Mouse (Mus musculus): ENCODE measurements around the gene Atp6v0e. TPM values are rescaled to one million over a fixed set of nuclear protein-coding genes. Genes with fewer than 3 reads are reported as not detected.

Atp6v0e gene
- 70.6 and 101 TPM in 2 replicates for polyA plus RNA-seq (2012; rRNA removed)

DNA sequence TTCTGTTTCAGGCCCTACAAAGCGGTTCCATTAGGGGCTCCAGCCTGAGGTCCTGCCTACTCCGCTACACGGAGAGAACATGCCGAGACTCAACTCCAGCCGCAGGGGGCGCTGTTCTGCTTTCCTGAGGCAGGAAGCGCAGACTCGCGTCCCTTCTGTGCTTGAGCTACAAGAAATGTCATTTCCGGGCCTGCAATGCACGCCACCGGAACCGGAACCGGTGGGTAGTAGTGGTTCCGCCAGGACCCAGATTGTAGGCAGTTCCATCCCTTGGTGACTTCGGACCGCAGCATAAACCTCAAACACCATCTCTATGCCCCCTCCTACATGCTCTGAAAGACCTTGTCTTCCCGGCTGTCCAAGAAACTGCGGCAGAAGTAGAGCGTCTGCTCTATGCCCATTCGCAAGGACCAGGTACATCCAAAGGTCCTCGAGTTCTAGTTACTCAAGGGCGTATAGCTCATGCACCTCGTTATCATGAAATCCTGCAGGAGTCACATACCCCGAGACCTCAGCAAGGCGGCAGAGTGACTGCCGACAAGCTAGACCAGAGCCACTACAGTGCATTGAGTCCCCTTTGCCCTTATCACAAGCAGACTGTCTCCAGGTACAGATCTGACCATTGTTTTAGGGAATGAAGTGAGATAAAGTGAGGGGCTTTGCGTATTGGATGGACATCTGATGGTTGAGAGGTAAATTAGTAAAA lies at the start of gene Atp6v0e:
Atp6v0e (plus strand) TSS at position 254 of the 706 bp plus-strand sequence.

DNA sequence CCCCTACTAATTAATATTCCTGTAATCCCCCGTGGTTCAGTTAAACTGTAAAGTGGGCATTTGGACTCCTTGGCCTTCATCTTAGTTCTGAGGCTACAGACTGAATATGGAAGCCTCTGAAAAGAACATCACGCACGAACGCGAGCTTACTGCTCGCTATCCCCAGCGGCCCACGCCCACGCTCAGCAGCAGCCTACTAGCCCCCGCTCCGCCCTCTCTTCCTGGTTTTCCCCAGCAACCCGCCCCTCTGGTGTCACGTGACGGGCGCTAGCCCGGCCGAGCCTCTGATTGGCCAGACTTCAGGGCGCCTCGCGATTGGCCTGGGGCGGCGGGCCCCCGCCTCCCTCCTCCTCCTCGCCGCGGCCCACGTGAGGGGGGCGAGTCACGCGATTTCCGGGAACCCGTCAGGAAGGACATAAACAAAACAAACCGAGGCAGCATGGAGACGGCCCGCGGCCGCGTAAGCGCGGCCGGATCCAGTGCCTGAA lies 52.3 kb downstream of the Atp6v0e start, which contains the start of gene Crebrf:
Crebrf (plus strand) TSS at position 380 of the 488 bp plus-strand sequence.

Other genes starting within 250 kb of the Atp6v0e start
- gene Neurl1b, start 248.4 kb upstream of the Atp6v0e start, polyA plus RNA-seq (2012; rRNA removed): 1.7 and 2.2 TPM in 2 replicates
- 64.1 and 156 TPM in 2 replicates for gene Ergic1, start 101.7 kb upstream of the Atp6v0e start, polyA plus RNA-seq (2012; rRNA removed)
- gene Dusp1, start 101.1 kb upstream of the Atp6v0e start, polyA plus RNA-seq (2012; rRNA removed): 27.4 and 28.9 TPM in 2 replicates
- 3.3 and 5.5 TPM in 2 replicates for gene Crebrf, start 52.4 kb downstream of the Atp6v0e start, polyA plus RNA-seq (2012; rRNA removed)
- gene Bnip1, start 117.8 kb downstream of the Atp6v0e start, polyA plus RNA-seq (2012; rRNA removed): 29.7 and 43.9 TPM in 2 replicates
- gene Nkx2-5, start 181.8 kb downstream of the Atp6v0e start, polyA plus RNA-seq (2012; rRNA removed): 2.9 and 4.0 TPM in 2 replicates